Mouse (Mus musculus) left cerebral cortex, postnatal 4 days (tissue): Measurements from ENCODE around the gene Tmem121b. TPM values are rescaled to one million over a fixed set of nuclear protein-coding genes. Genes with fewer than 3 reads are reported as not detected.

Experiments used
- DNase-seq: peaks from one replicate; pipeline ENCODE4 v3.0.0-alpha.2; 2022
- intact Hi-C: fragments of 180-260 bp; cut with DNase I; formaldehyde crosslinking; loops from one replicate; pipeline ENCODE4 v1.15.1; 2025
- total RNA-seq, 2 experiments: library from RNA; stranded (reverse); gene quantifications; 2 replicates each; pipeline ENCODE4 v1.2.3; 2021

The Tmem121b gene
- total RNA-seq, 2 experiments from 2014 or later: 28.9 to 29.6 TPM

DNA sequence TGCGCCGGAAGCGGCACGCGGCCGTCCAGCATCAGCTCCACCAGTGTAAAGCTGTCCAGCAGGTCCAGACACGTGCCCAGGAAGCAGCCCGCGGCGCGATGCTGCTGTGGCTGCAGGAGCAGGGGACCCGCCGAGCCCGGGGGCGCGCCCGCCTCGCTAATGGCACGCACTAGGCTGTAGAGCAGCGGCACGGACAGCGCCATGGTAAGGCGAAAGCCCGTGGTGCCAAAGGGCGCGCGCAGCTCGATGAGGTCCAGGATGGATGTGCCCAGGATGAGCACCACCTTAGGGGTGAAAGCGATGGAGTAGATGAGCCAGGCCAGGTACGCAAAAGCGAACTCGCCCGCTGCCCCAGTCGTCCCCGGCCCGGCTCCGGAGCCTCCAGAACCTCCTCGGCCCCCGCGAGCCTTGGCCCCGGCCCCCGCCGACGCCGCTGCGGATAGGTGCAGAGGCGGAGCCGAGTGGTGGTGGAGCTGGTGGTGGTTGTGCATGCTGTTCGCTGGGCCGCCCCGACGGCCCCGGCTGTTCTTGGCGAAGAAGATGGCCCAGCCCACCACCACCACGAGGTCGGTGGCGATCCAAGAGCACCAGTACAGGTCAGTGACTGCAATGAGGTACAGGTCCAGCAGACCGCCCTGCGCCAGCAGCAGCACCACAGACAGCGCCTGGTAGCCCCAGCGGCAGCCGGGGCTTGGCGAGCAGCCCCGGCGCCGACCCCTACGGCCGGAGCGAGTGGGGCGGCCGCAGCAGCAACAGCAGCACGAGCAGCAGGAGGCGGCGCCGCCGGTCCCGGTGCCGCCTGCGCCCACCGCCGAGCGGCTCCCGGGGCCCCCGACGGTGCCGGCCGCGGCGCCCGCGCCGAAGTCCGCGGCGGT is 871 bp downstream of the Tmem121b start:
- intact Hi-C loops: no loop called here
- DNase-seq: peak; percentile 45

DNA sequence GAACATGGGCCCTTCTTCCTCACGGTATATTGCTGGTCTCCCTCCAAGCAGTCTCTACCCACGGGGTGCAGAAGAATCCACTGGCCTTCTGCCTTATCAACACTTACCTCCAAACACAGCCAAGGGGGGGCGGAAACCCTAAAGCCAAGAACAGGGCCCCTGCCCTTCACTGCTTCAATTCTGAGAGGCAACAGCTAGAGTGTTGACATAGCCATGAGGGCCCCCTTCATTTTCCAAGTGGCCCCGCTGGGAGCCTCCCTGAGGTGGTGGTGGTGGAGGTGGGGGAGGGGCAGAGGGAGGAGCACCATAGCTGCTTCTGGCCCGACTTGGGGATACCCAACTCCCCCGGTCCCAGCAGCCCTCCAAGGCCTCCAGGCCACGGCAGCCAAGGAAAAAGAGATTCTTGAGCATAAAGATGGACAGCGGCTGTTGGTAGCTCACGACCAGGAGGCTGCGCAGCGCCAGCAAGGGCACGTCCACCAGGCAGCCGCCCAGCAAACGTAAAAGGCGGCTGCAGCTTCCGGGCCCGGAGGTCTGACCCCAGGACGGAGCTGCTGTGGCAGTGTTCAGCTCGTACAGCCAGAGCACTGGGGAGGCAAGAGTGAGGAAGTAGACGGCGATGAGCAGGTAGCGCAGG is 1.6 kb downstream of the Tmem121b start:
- intact Hi-C loops: no loop called here
- no peak for DNase-seq

DNA sequence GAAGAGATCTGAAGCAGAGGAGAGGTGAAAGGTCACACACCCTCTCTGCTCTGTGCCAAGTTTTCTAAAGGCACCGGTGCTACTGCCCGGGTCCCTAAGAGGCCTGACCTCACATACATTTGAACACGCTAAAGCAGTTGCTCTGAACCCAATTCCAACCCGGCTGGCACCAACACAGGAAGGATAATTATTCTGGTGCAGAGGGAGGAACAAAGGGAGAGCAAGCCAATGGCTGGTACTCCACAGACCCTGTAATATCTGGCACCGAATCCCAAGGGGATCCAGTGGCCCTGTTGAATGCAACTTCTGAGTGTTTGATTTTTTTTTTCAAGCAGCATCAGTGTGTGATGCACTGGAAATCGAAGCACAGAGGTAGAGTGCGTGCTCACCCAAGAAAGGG is 2.5 kb downstream of the Tmem121b start:
- DNase-seq: no peak
- intact Hi-C loops: no loop called here

GRCm38 (mm10) chr6:120489461-120489860 is 4.1 kb downstream of the Tmem121b start:
- DNase-seq: no peak
- intact Hi-C loops: no loop called here

DNA sequence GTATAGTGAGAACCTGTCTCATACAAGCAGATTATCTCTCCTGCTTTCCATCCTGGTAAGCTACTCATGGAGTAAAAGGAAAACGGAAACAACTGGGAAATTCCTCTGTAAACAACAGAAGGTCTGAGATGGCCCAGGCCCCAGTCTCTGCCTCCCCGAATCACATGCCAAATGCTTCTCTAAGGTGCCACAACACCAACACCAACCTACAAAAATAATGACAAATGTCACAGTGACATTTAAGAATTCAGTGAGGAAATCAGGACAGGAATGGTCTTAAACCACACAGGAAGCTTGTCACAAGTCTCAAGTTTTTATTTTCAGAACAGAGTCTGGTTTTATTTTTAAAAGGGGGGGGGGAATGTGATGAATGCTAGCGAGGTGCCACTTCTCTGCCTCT is 5.0 kb downstream of the Tmem121b start:
- no peak for DNase-seq
- intact Hi-C loops: no loop called here

DNA sequence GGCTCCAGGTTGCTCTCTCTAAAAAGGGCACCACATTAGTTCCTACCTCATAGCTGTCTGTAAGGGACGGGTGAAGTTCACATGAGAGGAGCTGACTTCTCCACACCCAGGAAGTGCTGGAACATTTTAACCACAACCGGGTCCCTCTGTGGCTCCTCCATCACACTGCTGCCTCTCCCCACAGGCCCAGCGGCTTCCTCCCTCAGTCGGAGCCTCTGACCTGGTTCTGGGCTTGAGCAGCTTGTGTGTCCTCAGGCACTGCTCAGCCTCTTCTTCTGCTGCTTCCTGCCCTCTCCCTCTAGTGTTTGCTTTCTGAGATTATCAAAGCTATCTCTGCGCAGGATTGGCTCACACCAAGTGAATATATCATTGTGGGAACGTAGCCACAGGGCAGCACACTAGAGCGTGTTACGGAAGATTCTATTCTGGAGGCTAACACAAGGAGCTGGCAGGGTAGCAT is 7.5 kb downstream of the Tmem121b start:
- no peak for DNase-seq
- intact Hi-C loops: no loop called here

DNA sequence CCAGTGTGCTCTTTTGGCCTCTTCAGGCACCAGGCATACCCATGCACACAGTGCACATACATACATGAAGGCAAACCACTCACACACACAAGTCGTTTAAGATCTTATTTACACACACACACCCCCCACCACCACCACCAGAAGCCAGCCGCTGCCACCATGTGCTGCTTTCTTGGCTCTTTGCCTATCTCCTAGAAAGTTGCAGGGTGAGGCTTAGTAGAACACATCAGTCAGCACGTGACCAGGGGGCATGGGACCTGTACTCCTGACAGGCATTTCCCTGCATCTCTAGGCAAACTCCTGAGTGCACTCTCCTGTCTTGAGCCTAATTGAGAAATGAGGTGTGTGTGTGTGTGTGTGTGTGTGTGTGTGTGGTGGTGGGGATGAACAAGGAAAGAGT is 8.6 kb downstream of the Tmem121b start:
- intact Hi-C loops: no loop called here
- DNase-seq: no peak

GRCm38 (mm10) chr6:120483211-120483626 is 10.4 kb downstream of the Tmem121b start:
- intact Hi-C loops: no loop called here
- DNase-seq: peak; percentile 47

DNA sequence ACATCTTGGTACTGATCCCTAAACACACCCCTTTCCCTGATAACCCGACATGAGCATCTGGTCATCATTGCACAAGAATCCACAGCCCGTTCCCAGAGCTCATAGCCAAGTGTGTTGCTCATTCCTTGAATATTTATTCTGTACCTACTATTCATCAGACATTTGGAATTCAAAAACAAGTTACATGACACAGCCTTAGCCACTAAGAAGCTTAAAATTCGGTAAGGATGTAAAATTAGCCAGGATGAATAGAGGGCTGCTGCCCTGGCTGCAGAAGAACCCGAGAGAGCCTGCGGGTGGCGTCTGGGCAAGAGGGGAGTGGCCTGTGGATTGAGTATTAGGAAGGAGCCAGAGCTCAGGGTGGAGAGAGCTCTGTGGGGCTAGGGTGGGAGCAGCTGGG is 10.9 kb downstream of the Tmem121b start:
- intact Hi-C loops: no loop called here
- DNase-seq: no peak

DNA sequence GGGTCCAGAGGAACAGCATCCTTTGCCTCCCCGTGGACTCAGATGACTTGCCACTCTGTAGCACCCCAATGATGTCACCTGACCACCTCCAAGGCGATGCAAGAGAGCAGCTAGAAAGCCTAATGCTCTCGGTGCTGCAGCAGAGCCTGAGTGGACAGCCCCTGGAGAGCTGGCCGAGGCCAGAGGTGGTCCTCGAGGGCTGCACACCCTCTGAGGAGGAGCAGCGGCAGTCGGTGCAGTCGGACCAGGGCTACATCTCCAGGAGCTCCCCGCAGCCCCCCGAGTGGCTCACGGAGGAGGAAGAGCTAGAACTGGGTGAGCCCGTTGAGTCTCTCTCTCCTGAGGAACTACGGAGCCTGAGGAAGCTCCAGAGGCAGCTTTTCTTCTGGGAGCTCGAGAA is 11.6 kb downstream of the Tmem121b start:
- no peak for DNase-seq
- intact Hi-C loops: no loop called here

GRCm38 (mm10) chr6:120481538-120481937 is 12.1 kb downstream of the Tmem121b start:
- intact Hi-C loops: no loop called here
- no peak for DNase-seq

GRCm38 (mm10) chr6:120480361-120480760 is 13.2 kb downstream of the Tmem121b start:
- intact Hi-C loops: no loop called here
- no peak for DNase-seq

DNA sequence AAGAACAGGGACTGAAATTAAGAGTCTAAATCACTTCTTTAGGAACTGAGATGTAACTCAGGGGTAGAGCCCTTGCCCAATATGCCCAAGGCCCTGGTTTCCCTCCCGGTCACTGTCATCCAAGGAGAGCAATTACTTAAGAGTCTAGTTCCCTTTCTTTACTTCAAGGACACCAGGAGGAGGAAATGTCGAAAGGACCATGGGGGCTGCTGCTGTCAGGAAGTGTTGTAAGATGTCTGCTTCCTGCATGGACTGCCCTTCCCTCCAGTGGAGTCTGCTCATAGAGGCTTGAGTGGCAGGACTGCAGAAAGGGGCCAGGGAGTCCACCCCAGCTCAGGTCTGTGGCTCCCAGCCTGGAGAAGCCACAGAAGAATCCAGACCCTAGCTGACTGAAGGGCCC is 14.3 kb downstream of the Tmem121b start:
- intact Hi-C loops: no loop called here
- no peak for DNase-seq

GRCm38 (mm10) chr6:120475288-120475687 is 18.3 kb downstream of the Tmem121b start:
- no peak for DNase-seq
- intact Hi-C loops: no loop called here

- DNase-seq: peak; percentile 65
- intact Hi-C loops: no loop called here
Observed at GRCm38 (mm10) chr6:120473427-120473826, 20.2 kb downstream of the Tmem121b start.

DNA sequence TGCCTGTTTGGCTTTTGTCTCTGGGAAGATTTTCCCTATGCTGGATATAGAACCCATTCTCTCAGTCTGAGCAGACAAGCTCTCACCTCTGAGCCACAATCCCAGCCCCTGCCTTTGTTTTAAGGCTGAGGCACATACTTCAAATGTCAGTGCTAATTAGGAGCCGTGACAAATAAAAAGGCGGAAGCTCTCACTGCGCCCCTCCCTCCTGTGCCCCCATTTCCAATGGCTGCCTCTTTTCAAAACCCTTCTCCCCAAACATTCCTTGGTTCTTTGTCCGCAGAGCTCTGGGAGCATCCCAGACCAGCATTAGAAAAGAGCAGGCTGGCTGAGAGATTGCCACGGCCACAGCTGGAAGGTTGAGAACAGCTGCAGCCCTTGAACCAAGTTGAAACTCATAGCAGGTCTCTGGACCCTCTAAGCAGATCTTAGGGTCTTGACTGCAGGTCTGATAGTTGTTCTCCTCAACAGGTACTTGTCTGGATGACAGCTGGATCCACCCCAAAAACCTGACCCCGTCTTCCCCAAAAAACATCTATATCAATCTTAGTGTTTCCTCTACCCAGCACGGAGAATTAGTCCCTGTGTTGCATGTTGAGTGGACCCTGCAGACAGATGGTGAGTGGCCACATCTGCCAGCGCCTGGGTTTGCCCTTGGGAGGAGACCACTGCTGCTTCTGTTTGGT is 21.0 kb downstream of the Tmem121b start:
- DNase-seq: no peak
- intact Hi-C loops: no loop called here

- peak; percentile 39 for DNase-seq
- intact Hi-C loops: no loop called here
Observed at GRCm38 (mm10) chr6:120471991-120472441, 21.6 kb downstream of the Tmem121b start.

- intact Hi-C loops: no loop called here
Observed at GRCm38 (mm10) chr6:120470666-120471065, 22.9 kb downstream of the Tmem121b start.

GRCm38 (mm10) chr6:120469770-120470169 is 23.8 kb downstream of the Tmem121b start:
- no peak for DNase-seq
- intact Hi-C loops: no loop called here

More at GRCm38 (mm10) chr6:120470666-120471065, 22.9 kb downstream of the Tmem121b start:
- no peak for DNase-seq

GRCm38 (mm10) chr6:120469268-120469667 is 24.3 kb downstream of the Tmem121b start:
- no peak for DNase-seq
- intact Hi-C loops: no loop called here

DNA sequence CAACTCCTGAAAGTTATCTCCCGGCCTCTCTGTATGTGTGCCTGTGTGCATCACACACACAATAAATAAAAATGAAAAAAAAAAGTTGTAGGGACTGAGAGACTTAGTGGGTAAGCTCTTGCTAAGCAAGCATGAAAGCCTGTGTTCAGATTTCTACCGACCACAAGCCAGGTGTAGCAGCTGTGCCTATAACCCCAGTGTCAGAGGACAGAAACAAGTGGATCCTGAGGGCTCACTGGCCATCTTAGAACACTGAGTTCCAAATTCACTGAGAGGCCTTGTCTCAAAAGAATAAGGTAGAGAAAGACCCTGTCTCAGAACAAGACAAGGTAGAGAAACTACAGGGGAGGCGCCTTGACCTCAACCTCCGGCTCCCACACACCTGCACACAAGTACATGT is 25.3 kb downstream of the Tmem121b start:
- no peak for DNase-seq
- intact Hi-C loops: no loop called here
